In the genomic region with DNA sequence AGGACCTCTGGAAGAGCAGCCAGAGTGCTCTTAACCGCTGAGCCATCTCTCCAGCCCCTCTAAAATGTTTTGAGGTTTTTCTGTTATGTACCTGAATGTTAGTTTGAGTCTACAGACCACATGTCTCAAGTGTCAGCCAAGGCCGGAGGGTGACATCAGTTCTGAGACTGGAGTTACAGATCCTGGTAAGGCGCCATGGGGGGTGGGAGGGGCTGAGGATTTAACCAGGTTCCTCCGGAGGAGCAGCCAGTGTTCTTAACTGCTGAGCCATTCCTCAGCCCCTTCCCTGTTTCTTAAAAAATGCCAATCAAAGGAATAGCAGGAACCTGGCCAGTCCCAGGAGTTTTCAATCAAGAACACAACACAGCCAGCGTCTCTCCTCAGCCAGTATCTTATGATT, we compare ENCODE assay signal across 12 mouse cellular contexts. TPM values are rescaled to one million over a fixed set of nuclear protein-coding genes. Genes with fewer than 3 reads are reported as not detected.
A peak's percentile ranks its signal among the peaks of the same experiment; 100 is the strongest.
DNase-seq lines count a peak whose midpoint lies in the region; ATAC-seq and TF ChIP-seq lines count a peak whose summit lies in the region.
"Had no signal": no experiment of that assay in that cellular context is flagged by ENCODE, and none has a peak within 500 bp of the region (broad histone marks: within the 10 kb centered on the region; RNA-seq: fewer than 3 reads in every experiment).

No protein-coding gene starts in this region.

- peaks cover 42% of the 10 kb centered on the region for H3K4me1 ChIP-seq in hindbrain, embryonic 10.5 days (replicated peaks)
- peaks cover 4% of the 10 kb centered on the region; the same call in 1 of the 2 replicates for H3K4me1 ChIP-seq in hindbrain, embryonic 11.5 days (replicated peaks; ENCODE audit: control insufficient read depth, insufficient read depth, low read length)
- peaks cover 40% of the 10 kb centered on the region for H3K4me1 ChIP-seq in midbrain, embryonic 15.5 days
- H3K4me1 ChIP-seq in midbrain, embryonic 11.5 days (ENCODE audit: control insufficient read depth, insufficient read depth, low read length), result peaks cover 18% of the 10 kb centered on the region
- no peaks in the 10 kb centered on the region; the same call in none of the 2 replicates for H3K4me1 ChIP-seq in embryonic fibroblast, embryonic 13.5 days (ENCODE audit: control insufficient read depth, insufficient read depth, low read length)
- peaks cover 41% of the 10 kb centered on the region for H3K4me1 ChIP-seq in neural tube, embryonic 15.5 days

- H3K4me2 ChIP-seq in hindbrain, embryonic 11.5 days (replicated peaks; ENCODE audit: low read depth, low read length), result no peak overlapping the region
- no peak overlapping the region for H3K4me2 ChIP-seq in midbrain, embryonic 15.5 days
- no peak overlapping the region for H3K4me2 ChIP-seq in midbrain, embryonic 11.5 days
- H3K4me2 ChIP-seq in neural tube, embryonic 15.5 days, result peak overlapping the region; percentile 83; the same call in 1 of the 2 replicates

- no peaks in the 10 kb centered on the region for H3K27me3 ChIP-seq in hindbrain, embryonic 10.5 days (ENCODE audit: insufficient read depth, poor library complexity, severe bottlenecking)
- H3K27me3 ChIP-seq in hindbrain, embryonic 11.5 days (ENCODE audit: control insufficient read depth, insufficient read depth, low read length), result no peaks in the 10 kb centered on the region
- H3K27me3 ChIP-seq in midbrain, embryonic 15.5 days (replicated peaks), result no peaks in the 10 kb centered on the region
- H3K27me3 ChIP-seq in midbrain, embryonic 11.5 days (ENCODE audit: control insufficient read depth, insufficient read depth, low read length), result no peaks in the 10 kb centered on the region
- H3K27me3 ChIP-seq in neural tube, embryonic 15.5 days (replicated peaks), result no peaks in the 10 kb centered on the region
- H3K27me3 ChIP-seq: embryonic facial prominence, embryonic 15.5 days had no signal

- TF ChIP-seq CTCF in embryonic fibroblast, embryonic 13.5 days (IDR thresholded peaks at IDR 0.05; ENCODE audit: borderline replicate concordance, insufficient read depth, low read length), result no peak

- peak overlapping the region; percentile 88; the same call in 1 of the 2 replicates for H3K4me3 ChIP-seq in hindbrain, embryonic 10.5 days
- no peak overlapping the region for H3K4me3 ChIP-seq in hindbrain, embryonic 11.5 days (ENCODE audit: low read depth, low read length)
- H3K4me3 ChIP-seq in midbrain, embryonic 15.5 days, result peak overlapping the region; percentile 75; the same call in 1 of the 2 replicates
- H3K4me3 ChIP-seq in midbrain, embryonic 11.5 days (ENCODE audit: low read depth, low read length), result no peak overlapping the region
- peak overlapping the region; percentile 69 for H3K4me3 ChIP-seq in embryonic fibroblast, embryonic 13.5 days (ENCODE audit: insufficient read depth, low read length)
- H3K4me3 ChIP-seq in neural tube, embryonic 15.5 days (replicated peaks), result 0 out of 2 replicates have a peak overlapping the region, but pooled peaks have one; percentile 61

- no peak for ATAC-seq in hindbrain, embryonic 11.5 days (ENCODE audit: low FRiP score)
- no peak for ATAC-seq in midbrain, embryonic 15.5 days (replicated peaks)
- no peak for ATAC-seq in midbrain, embryonic 11.5 days (ENCODE audit: low FRiP score)
- no peak for ATAC-seq in neural tube, embryonic 15.5 days (ENCODE audit: low FRiP score)

- H3K27ac ChIP-seq in hindbrain, embryonic 10.5 days, result no peak overlapping the region
- H3K27ac ChIP-seq in hindbrain, embryonic 11.5 days (ENCODE audit: low read depth, low read length), result no peak overlapping the region
- H3K27ac ChIP-seq in midbrain, embryonic 15.5 days, result 0 out of 2 replicates have a peak overlapping the region, but pooled peaks have one; percentile 38
- H3K27ac ChIP-seq in midbrain, embryonic 11.5 days (ENCODE audit: low read depth, low read length), result no peak overlapping the region
- H3K27ac ChIP-seq in embryonic fibroblast, embryonic 13.5 days (ENCODE audit: insufficient read depth, low read length), result no peak overlapping the region
- H3K27ac ChIP-seq in neural tube, embryonic 15.5 days (replicated peaks), result 0 out of 2 replicates have a peak overlapping the region, but pooled peaks have one; percentile 4

- no peak for DNase-seq in hindbrain, embryonic 10.5 days (ENCODE audit: low spot score)
- DNase-seq in hindbrain, embryonic 11.5 days (ENCODE audit: low spot score), result no peak
- DNase-seq in midbrain, embryonic 11.5 days (ENCODE audit: low spot score, missing footprints), result no peak
- DNase-seq in thymus, postnatal 0 days (ENCODE audit: low spot score), result no peak
- DNase-seq in frontal cortex, postnatal 14 days (ENCODE audit: low spot score in 2 of 2), result no peak
- DNase-seq: cerebellum, adult 11 months; right cerebral cortex, postnatal 14 days; thymus, postnatal 14 days had no signal

- H3K36me3 ChIP-seq in hindbrain, embryonic 10.5 days, result peaks cover 16% of the 10 kb centered on the region
- H3K36me3 ChIP-seq in hindbrain, embryonic 11.5 days (ENCODE audit: control insufficient read depth, insufficient read depth, low read length), result no peaks in the 10 kb centered on the region
- H3K36me3 ChIP-seq in midbrain, embryonic 15.5 days (replicated peaks), result no peaks in the 10 kb centered on the region
- no peaks in the 10 kb centered on the region for H3K36me3 ChIP-seq in midbrain, embryonic 11.5 days (ENCODE audit: control insufficient read depth, insufficient read depth, low read length)
- no peaks in the 10 kb centered on the region for H3K36me3 ChIP-seq in neural tube, embryonic 15.5 days
- H3K36me3 ChIP-seq: embryonic facial prominence, embryonic 15.5 days had no signal

- no peak overlapping the region for H3K9ac ChIP-seq in hindbrain, embryonic 11.5 days (ENCODE audit: low read depth, low read length)
- H3K9ac ChIP-seq in midbrain, embryonic 15.5 days, result no peak overlapping the region
- H3K9ac ChIP-seq in midbrain, embryonic 11.5 days (ENCODE audit: low read length), result no peak overlapping the region
- no peak overlapping the region for H3K9ac ChIP-seq in neural tube, embryonic 15.5 days (replicated peaks)

- 54% methylated on average over 5 of the region's 5 CpGs for WGBS in hindbrain, embryonic 10.5 days
- 46% methylated on average over 5 of the region's 5 CpGs for WGBS in hindbrain, embryonic 11.5 days
- WGBS in midbrain, embryonic 15.5 days, result 47% methylated on average over 5 of the region's 5 CpGs
- 40% methylated on average over 5 of the region's 5 CpGs for WGBS in midbrain, embryonic 11.5 days
- 68% methylated on average over 5 of the region's 5 CpGs for WGBS in neural tube, embryonic 15.5 days

- no peak for TF ChIP-seq POLR2A in embryonic fibroblast, embryonic 13.5 days (IDR thresholded peaks at IDR 0.05; ENCODE audit: low read depth, low read length)

- no peaks in the 10 kb centered on the region for H3K9me3 ChIP-seq in hindbrain, embryonic 10.5 days
- H3K9me3 ChIP-seq in hindbrain, embryonic 11.5 days (ENCODE audit: control insufficient read depth, low read length), result no peaks in the 10 kb centered on the region
- H3K9me3 ChIP-seq in midbrain, embryonic 15.5 days, result no peaks in the 10 kb centered on the region
- H3K9me3 ChIP-seq in midbrain, embryonic 11.5 days (ENCODE audit: control insufficient read depth, low read length), result no peaks in the 10 kb centered on the region
- no peaks in the 10 kb centered on the region for H3K9me3 ChIP-seq in neural tube, embryonic 15.5 days (replicated peaks)
- H3K9me3 ChIP-seq: embryonic facial prominence, embryonic 15.5 days had no signal

RNA-seq across cellular contexts. Expression of a gene that starts 1.4 kb away (rescaled TPM):
- polyA plus RNA-seq in hindbrain, embryonic 10.5 days (2016; fragmentation: Nextera tagmentation; extraction: Ambion mirVana), result 13.3 and 15.7 TPM in 2 replicates
- 18.3 and 18.8 TPM in 2 replicates for polyA plus RNA-seq in hindbrain, embryonic 11.5 days (2014; fragmentation: Nextera tagmentation; extraction: Ambion mirVana)
- 18.7 and 19.2 TPM in 2 replicates for polyA plus RNA-seq in midbrain, embryonic 15.5 days (2015; fragmentation: Nextera tagmentation; extraction: Ambion mirVana)
- polyA plus RNA-seq in midbrain, embryonic 11.5 days (2014; fragmentation: Nextera tagmentation; extraction: Ambion mirVana), result 19.4 and 19.6 TPM in 2 replicates
- polyA plus RNA-seq in embryonic fibroblast, embryonic 13.5 days (2011; ENCODE audit: insufficient read length, low read depth, missing spikeins), result 55.5 and 57.9 TPM in 2 replicates
- polyA plus RNA-seq in neural tube, embryonic 15.5 days (2015; fragmentation: Nextera tagmentation; extraction: Ambion mirVana), result 20.8 and 21.1 TPM in 2 replicates
- polyA plus RNA-seq in thymus, postnatal 0 days (2015; fragmentation: Nextera tagmentation; extraction: Ambion mirVana), result 22.1 and 23.3 TPM in 2 replicates

Comparison
In these comparisons a context has a peak if more than half of its experiments do, and no peak if none do; other contexts are left out.
1. H3K27ac ChIP-seq: peak in midbrain, embryonic 15.5 days (single experiment) and neural tube, embryonic 15.5 days (single experiment); none in hindbrain, embryonic 10.5 days (single experiment), hindbrain, embryonic 11.5 days (single experiment), midbrain, embryonic 11.5 days (single experiment) and embryonic fibroblast, embryonic 13.5 days (single experiment).
2. H3K4me3 ChIP-seq: peak in hindbrain, embryonic 10.5 days (single experiment), midbrain, embryonic 15.5 days (single experiment), embryonic fibroblast, embryonic 13.5 days (single experiment) and neural tube, embryonic 15.5 days (single experiment); none in hindbrain, embryonic 11.5 days (single experiment) and midbrain, embryonic 11.5 days (single experiment).